Mouse (Mus musculus): Measurements from ENCODE around the gene Pou2f3.

DNA sequence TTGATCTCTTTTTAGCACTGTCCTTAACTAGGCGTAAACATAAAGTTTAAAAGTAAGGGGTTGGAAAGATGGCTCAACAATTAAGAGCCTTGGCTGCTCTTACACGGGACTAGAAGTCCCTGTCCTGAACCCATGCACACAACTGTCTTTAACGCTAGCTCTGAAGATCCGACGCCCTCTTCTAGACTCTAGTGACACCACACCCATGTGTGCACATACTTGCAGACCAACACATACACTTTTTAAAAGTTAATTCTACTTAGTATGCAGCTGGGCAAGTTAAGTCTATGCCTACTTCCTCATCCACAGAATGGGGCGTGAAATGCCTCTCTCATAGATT lies 93.2 kb downstream of the Pou2f3 start:
- TF ChIP-seq POLR2A (IDR thresholded peaks at IDR 0.05; ENCODE audit: control insufficient read depth, low read depth, low read length) = no peak
- no peak for TF ChIP-seq CTCF (IDR thresholded peaks at IDR 0.05; ENCODE audit: control insufficient read depth, insufficient read depth, insufficient replicate concordance, low read depth, low read length)

All from testis, adult 2 months (tissue).